Mouse (Mus musculus): ENCODE results near the gene Tgm2.

DNA sequence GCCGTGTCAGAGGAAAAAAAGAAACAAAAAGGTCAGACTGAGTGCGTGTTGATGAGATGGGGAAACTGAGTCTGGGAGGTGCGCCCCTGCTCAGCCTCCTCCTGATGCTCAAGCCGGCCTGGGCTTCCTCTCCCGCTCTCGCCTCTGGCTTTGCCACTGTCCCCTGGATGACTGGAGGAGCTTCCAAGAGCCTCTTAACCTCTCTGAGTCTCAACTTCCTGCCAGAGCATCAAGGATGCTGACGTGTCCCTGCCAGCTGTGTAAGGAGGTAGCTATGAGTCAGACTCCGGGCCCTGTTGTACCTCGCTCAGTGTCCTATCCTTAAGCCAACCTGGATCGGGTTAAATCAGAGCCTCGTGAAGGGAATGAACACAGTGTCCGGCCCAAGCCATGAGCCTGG, 8.5 kb downstream of the Tgm2 start:
- TF ChIP-seq CTCF (IDR thresholded peaks at IDR 0.05; ENCODE audit: low read depth) = no peak
- TF ChIP-seq EP300 (IDR thresholded peaks at IDR 0.05; ENCODE audit: low read depth) = no peak

All from liver, embryonic 14.5 days (tissue).